8 mouse cellular contexts compared by ENCODE assay signal in genomic region chr14:25707691-25708181, GRCm38 (mm10). TPM values are rescaled to one million over a fixed set of nuclear protein-coding genes. Genes with fewer than 3 reads are reported as not detected.
DNase-seq lines count a peak whose midpoint lies in the region; ATAC-seq and TF ChIP-seq lines count a peak whose summit lies in the region.

No protein-coding gene starts in this region.

- H3K4me3 ChIP-seq in forebrain, embryonic 16.5 days (replicated peaks; ENCODE audit: low read length), result no peak overlapping the region
- H3K4me3 ChIP-seq in forebrain, embryonic 15.5 days, result no peak overlapping the region
- H3K4me3 ChIP-seq in embryonic facial prominence, embryonic 13.5 days, result no peak overlapping the region
- no peak overlapping the region for H3K4me3 ChIP-seq in left cerebral cortex, adult 2 months

- H3K9ac ChIP-seq in forebrain, embryonic 16.5 days (replicated peaks; ENCODE audit: low read depth, low read length), result no peak overlapping the region
- no peak overlapping the region for H3K9ac ChIP-seq in forebrain, embryonic 15.5 days (replicated peaks)
- 0 out of 2 replicates have a peak overlapping the region, but pooled peaks have one; percentile 6 for H3K9ac ChIP-seq in embryonic facial prominence, embryonic 13.5 days

- WGBS in forebrain, embryonic 16.5 days, result 73% methylated on average over 5 of the region's 5 CpGs
- 67% methylated on average over 5 of the region's 5 CpGs for WGBS in forebrain, embryonic 15.5 days
- WGBS in embryonic facial prominence, embryonic 13.5 days, result 35% methylated on average over 5 of the region's 5 CpGs

- ATAC-seq in forebrain, embryonic 16.5 days, result peak; percentile 39
- ATAC-seq in forebrain, embryonic 15.5 days (replicated peaks), result no peak
- no peak for ATAC-seq in embryonic facial prominence, embryonic 13.5 days (ENCODE audit: insufficient number of reproducible peaks, insufficient read depth, low FRiP score, low TSS enrichment, low read depth)
- no peak for ATAC-seq in inflammation-experienced regulatory T-cells, adult 6 months

- DNase-seq in MN1 (ENCODE audit: low spot score), result peak; percentile 59
- DNase-seq in heart, postnatal 14 days, result peak; percentile 60 to 73
- DNase-seq in left cerebral cortex, adult 2 months (ENCODE audit: extremely low spot score in 1 of 2, low spot score in 2 of 2), result peak; percentile 47 to 57
- peak; percentile 63 for DNase-seq in naive thymus-derived CD4-positive, alpha-beta T cell, adult 2 months (ENCODE audit: low read depth)

- H3K27me3 ChIP-seq in forebrain, embryonic 16.5 days (replicated peaks; ENCODE audit: control insufficient read depth, insufficient read depth, low read length), result no peaks in the 10 kb centered on the region
- no peaks in the 10 kb centered on the region for H3K27me3 ChIP-seq in forebrain, embryonic 15.5 days
- H3K27me3 ChIP-seq in embryonic facial prominence, embryonic 13.5 days, result no peaks in the 10 kb centered on the region

- H3K4me2 ChIP-seq in forebrain, embryonic 16.5 days (ENCODE audit: low read length), result no peak overlapping the region
- H3K4me2 ChIP-seq in forebrain, embryonic 15.5 days (replicated peaks), result no peak overlapping the region
- H3K4me2 ChIP-seq in embryonic facial prominence, embryonic 13.5 days, result no peak overlapping the region

- no peaks in the 10 kb centered on the region for H3K4me1 ChIP-seq in forebrain, embryonic 16.5 days (replicated peaks; ENCODE audit: control insufficient read depth, insufficient read depth, low read length)
- H3K4me1 ChIP-seq in forebrain, embryonic 15.5 days, result no peaks in the 10 kb centered on the region
- peaks cover 33% of the 10 kb centered on the region for H3K4me1 ChIP-seq in embryonic facial prominence, embryonic 13.5 days

- H3K9me3 ChIP-seq in forebrain, embryonic 16.5 days (ENCODE audit: control insufficient read depth, low read length), result no peaks in the 10 kb centered on the region
- H3K9me3 ChIP-seq in forebrain, embryonic 15.5 days, result no peaks in the 10 kb centered on the region
- H3K9me3 ChIP-seq in embryonic facial prominence, embryonic 13.5 days, result no peaks in the 10 kb centered on the region

- peak; percentile 77 for TF ChIP-seq CTCF in left cerebral cortex, adult 2 months (IDR thresholded peaks at IDR 0.05)

- no peaks in the 10 kb centered on the region for H3K36me3 ChIP-seq in forebrain, embryonic 16.5 days (ENCODE audit: control insufficient read depth, insufficient read depth)
- no peaks in the 10 kb centered on the region for H3K36me3 ChIP-seq in forebrain, embryonic 15.5 days
- H3K36me3 ChIP-seq in embryonic facial prominence, embryonic 13.5 days, result no peaks in the 10 kb centered on the region

- no peak overlapping the region for H3K27ac ChIP-seq in forebrain, embryonic 16.5 days (ENCODE audit: low read length)
- H3K27ac ChIP-seq in forebrain, embryonic 15.5 days (replicated peaks), result no peak overlapping the region
- peak overlapping the region; percentile 64 for H3K27ac ChIP-seq in embryonic facial prominence, embryonic 13.5 days
- no peak overlapping the region for H3K27ac ChIP-seq in left cerebral cortex, adult 2 months

- intact Hi-C loops in heart, postnatal 14 days (cut with DNase I), result no loop called here
- intact Hi-C loops in left cerebral cortex, adult 2 months (cut with DNase I), result no loop called here

RNA-seq across cellular contexts. Expression of gene Ppif, which starts 13.8 kb away (rescaled TPM):
- polyA plus RNA-seq in forebrain, embryonic 16.5 days (2015; fragmentation: Nextera tagmentation; extraction: Ambion mirVana), result 24.1 and 26.3 TPM in 2 replicates
- polyA plus RNA-seq in forebrain, embryonic 15.5 days (2015; fragmentation: Nextera tagmentation; extraction: Ambion mirVana), result 21.5 and 24.3 TPM in 2 replicates
- 31.4 and 34.1 TPM in 2 replicates for polyA plus RNA-seq in embryonic facial prominence, embryonic 13.5 days (2015; fragmentation: Nextera tagmentation; extraction: Ambion mirVana)
- 100 to 1,000 TPM; 238 to 261 TPM for total RNA-seq in heart, postnatal 14 days (2021)
- 10 to 100 TPM; 24.0 to 24.3 TPM for total RNA-seq in left cerebral cortex, adult 2 months (2021)
- polyA plus RNA-seq in inflammation-experienced regulatory T-cells, adult 6 months (2017; shearing (Covaris generic)), result 10 to 100 TPM; 19.9 to 30.3 (median 23.0) TPM
